Mouse (Mus musculus) spleen, adult 2 months (tissue): ENCODE measurements at regions not wholly inside any gene's neighbourhood (a gene's known extent, or its start where the extent isn't known, plus 50 kb on each side); places are given as distances from the start of the nearest gene placed in this dataset.

Experiments
- CTCF ChIP-seq: fragments of 200-500 bp; IDR thresholded peaks from 2 replicates; pipeline ENCODE4 v1.5.1; 2011; ENCODE audit warnings: mild to moderate bottlenecking, inconsistent platforms; ENCODE audit not compliant: insufficient read depth, insufficient read length, insufficient replicate concordance; ENCODE audit errors: extremely low read depth
- POLR2A ChIP-seq: fragments of 200-500 bp; IDR thresholded peaks from 2 replicates; pipeline ENCODE4 v1.6.1; 2011; ENCODE audit warnings: low read depth, low read length, inconsistent platforms

- TF ChIP-seq CTCF (no peak), POLR2A (no peak)
These were observed 205.8 kb upstream of the Zmiz1 start for GRCm38 (mm10) chr14:25253016-25253850.
